Comparison of ENCODE assay signal across 8 mouse cellular contexts in genomic region chr9:108305170-108305569, GRCm38 (mm10). TPM values are rescaled to one million over a fixed set of nuclear protein-coding genes. Genes with fewer than 3 reads are reported as not detected.
DNase-seq lines count a peak whose midpoint lies in the region; ATAC-seq lines count a peak whose summit lies in the region.

No protein-coding gene starts in this region.

- peaks cover 35% of the 10 kb centered on the region for H3K4me1 ChIP-seq in kidney, embryonic 16.5 days (ENCODE audit: insufficient read depth, low read length)
- H3K4me1 ChIP-seq in embryonic facial prominence, embryonic 11.5 days (ENCODE audit: control insufficient read depth, insufficient read depth, low read length), result no peaks in the 10 kb centered on the region
- H3K4me1 ChIP-seq in liver, embryonic 15.5 days (replicated peaks), result peaks cover 62% of the 10 kb centered on the region

- no peak for DNase-seq in kidney, postnatal 36 days
- no peak for DNase-seq in embryonic facial prominence, embryonic 11.5 days (ENCODE audit: low spot score)
- peak; percentile 17 for DNase-seq in heart, postnatal 4 days
- DNase-seq in spleen, postnatal 10 days (ENCODE audit: low spot score in 2 of 2), result peak; percentile 41 to 42
- no peak for DNase-seq in T-cell, adult 2 months (ENCODE audit: low spot score)
- no peak for DNase-seq in layer of hippocampus, postnatal 14 days (ENCODE audit: low spot score in 2 of 2)

- H3K9ac ChIP-seq in kidney, embryonic 16.5 days (replicated peaks; ENCODE audit: low read length), result peak overlapping the region; percentile 81
- peak overlapping the region; percentile 73 for H3K9ac ChIP-seq in embryonic facial prominence, embryonic 11.5 days (replicated peaks; ENCODE audit: low read length)
- H3K9ac ChIP-seq in liver, embryonic 15.5 days, result peak overlapping the region; percentile 85

- peak overlapping the region; percentile 92 for H3K4me3 ChIP-seq in kidney, embryonic 16.5 days (ENCODE audit: low read length)
- H3K4me3 ChIP-seq in embryonic facial prominence, embryonic 11.5 days (ENCODE audit: low read depth, low read length), result peak overlapping the region; percentile 94
- peak overlapping the region; percentile 85 for H3K4me3 ChIP-seq in liver, embryonic 15.5 days (replicated peaks)

- no peak for ATAC-seq in kidney, embryonic 16.5 days (ENCODE audit: low FRiP score, low TSS enrichment)
- peak; percentile 11; the same call in 1 of the 2 replicates for ATAC-seq in embryonic facial prominence, embryonic 11.5 days (replicated peaks; ENCODE audit: insufficient number of reproducible peaks, low FRiP score, low TSS enrichment, low read depth)
- no peak for ATAC-seq in liver, embryonic 15.5 days (ENCODE audit: insufficient read depth)

- no peaks in the 10 kb centered on the region for H3K9me3 ChIP-seq in kidney, embryonic 16.5 days (ENCODE audit: low read length)
- no peaks in the 10 kb centered on the region for H3K9me3 ChIP-seq in embryonic facial prominence, embryonic 11.5 days (replicated peaks; ENCODE audit: control insufficient read depth, low read length)
- no peaks in the 10 kb centered on the region for H3K9me3 ChIP-seq in liver, embryonic 15.5 days (replicated peaks)

- H3K36me3 ChIP-seq in kidney, embryonic 16.5 days (ENCODE audit: insufficient read depth, low read length), result peaks cover 22% of the 10 kb centered on the region
- H3K36me3 ChIP-seq in embryonic facial prominence, embryonic 11.5 days (replicated peaks; ENCODE audit: control insufficient read depth, insufficient read depth, low read depth, low read length), result no peaks in the 10 kb centered on the region
- peaks cover 36% of the 10 kb centered on the region for H3K36me3 ChIP-seq in liver, embryonic 15.5 days (replicated peaks)

- WGBS in kidney, embryonic 16.5 days, result 0% methylated on average over 1 of the region's 1 CpGs
- 5% methylated on average over 1 of the region's 1 CpGs for WGBS in embryonic facial prominence, embryonic 11.5 days
- WGBS in liver, embryonic 15.5 days (ENCODE audit: insufficient replicate concordance), result 3% methylated on average over 1 of the region's 1 CpGs

- peak overlapping the region; percentile 100 for H3K27ac ChIP-seq in kidney, embryonic 16.5 days (ENCODE audit: low read length)
- 0 out of 2 replicates have a peak overlapping the region, but pooled peaks have one; percentile 30 for H3K27ac ChIP-seq in embryonic facial prominence, embryonic 11.5 days (replicated peaks; ENCODE audit: low read depth, low read length)
- H3K27ac ChIP-seq in liver, embryonic 15.5 days (replicated peaks), result peak overlapping the region; percentile 100

- H3K4me2 ChIP-seq in kidney, embryonic 16.5 days (replicated peaks; ENCODE audit: low read depth, low read length), result peak overlapping the region; percentile 88
- peak overlapping the region; percentile 73 for H3K4me2 ChIP-seq in embryonic facial prominence, embryonic 11.5 days (ENCODE audit: low read depth, low read length)
- peak overlapping the region; percentile 90 for H3K4me2 ChIP-seq in liver, embryonic 15.5 days

- H3K27me3 ChIP-seq in kidney, embryonic 16.5 days (ENCODE audit: insufficient read depth, low read length), result no peaks in the 10 kb centered on the region
- H3K27me3 ChIP-seq in embryonic facial prominence, embryonic 11.5 days (ENCODE audit: control insufficient read depth, insufficient read depth, low read length), result no peaks in the 10 kb centered on the region
- no peaks in the 10 kb centered on the region for H3K27me3 ChIP-seq in liver, embryonic 15.5 days

RNA-seq across cellular contexts. Expression of gene Rhoa, which starts 0.8 kb away (rescaled TPM):
- 495 and 508 TPM in 2 replicates for polyA plus RNA-seq in kidney, embryonic 16.5 days (2015; fragmentation: Nextera tagmentation; extraction: Ambion mirVana)
- polyA plus RNA-seq in embryonic facial prominence, embryonic 11.5 days (2014; fragmentation: Nextera tagmentation; extraction: Ambion mirVana), result 282 and 303 TPM in 2 replicates
- 100 to 1,000 TPM; 341 to 348 TPM for total RNA-seq in heart, postnatal 4 days (2021)
- polyA plus RNA-seq in liver, embryonic 15.5 days (2015; fragmentation: Nextera tagmentation; extraction: Ambion mirVana), result 190 and 202 TPM in 2 replicates
- total RNA-seq in layer of hippocampus, postnatal 14 days (2021), result 100 to 1,000 TPM; 189 to 198 TPM

RNA-seq across cellular contexts. Expression of gene Tcta, which starts 0.8 kb away (rescaled TPM):
- polyA plus RNA-seq in kidney, embryonic 16.5 days (2015; fragmentation: Nextera tagmentation; extraction: Ambion mirVana), result 34.9 and 38.9 TPM in 2 replicates
- polyA plus RNA-seq in embryonic facial prominence, embryonic 11.5 days (2014; fragmentation: Nextera tagmentation; extraction: Ambion mirVana), result 20.6 and 25.4 TPM in 2 replicates
- total RNA-seq in heart, postnatal 4 days (2021), result 10 to 100 TPM; 15.9 to 19.1 TPM
- 14.1 and 14.4 TPM in 2 replicates for polyA plus RNA-seq in liver, embryonic 15.5 days (2015; fragmentation: Nextera tagmentation; extraction: Ambion mirVana)
- total RNA-seq in layer of hippocampus, postnatal 14 days (2021), result 10 to 100 TPM; 45.3 to 46.8 TPM

RNA-seq across cellular contexts. Expression of gene Amt, which starts 8.5 kb away (rescaled TPM):
- 40.8 and 43.7 TPM in 2 replicates for polyA plus RNA-seq in kidney, embryonic 16.5 days (2015; fragmentation: Nextera tagmentation; extraction: Ambion mirVana)
- polyA plus RNA-seq in embryonic facial prominence, embryonic 11.5 days (2014; fragmentation: Nextera tagmentation; extraction: Ambion mirVana), result 14.6 and 16.4 TPM in 2 replicates
- total RNA-seq in heart, postnatal 4 days (2021), result 1 to 10 TPM; 3.6 to 6.0 TPM
- polyA plus RNA-seq in liver, embryonic 15.5 days (2015; fragmentation: Nextera tagmentation; extraction: Ambion mirVana), result 11.9 and 13.3 TPM in 2 replicates
- 10 to 100 TPM; 27.1 to 27.9 TPM for total RNA-seq in layer of hippocampus, postnatal 14 days (2021)

RNA-seq across cellular contexts. Expression of gene Nicn1, which starts 14.9 kb away (rescaled TPM):
- 37.2 and 45.5 TPM in 2 replicates for polyA plus RNA-seq in kidney, embryonic 16.5 days (2015; fragmentation: Nextera tagmentation; extraction: Ambion mirVana)
- polyA plus RNA-seq in embryonic facial prominence, embryonic 11.5 days (2014; fragmentation: Nextera tagmentation; extraction: Ambion mirVana), result 48.4 TPM in 2 replicates
- total RNA-seq in heart, postnatal 4 days (2021), result 10 to 100 TPM; 19.3 to 21.2 TPM
- polyA plus RNA-seq in liver, embryonic 15.5 days (2015; fragmentation: Nextera tagmentation; extraction: Ambion mirVana), result 5.8 and 6.7 TPM in 2 replicates
- 10 to 100 TPM; 85.7 to 86.1 TPM for total RNA-seq in layer of hippocampus, postnatal 14 days (2021)

RNA-seq across cellular contexts. Expression of gene Gpx1, which starts 33.5 kb away (rescaled TPM):
- polyA plus RNA-seq in kidney, embryonic 16.5 days (2015; fragmentation: Nextera tagmentation; extraction: Ambion mirVana), result 686 and 695 TPM in 2 replicates
- 888 and 899 TPM in 2 replicates for polyA plus RNA-seq in embryonic facial prominence, embryonic 11.5 days (2014; fragmentation: Nextera tagmentation; extraction: Ambion mirVana)
- total RNA-seq in heart, postnatal 4 days (2021), result 100 to 1,000 TPM; 159 to 185 TPM
- polyA plus RNA-seq in liver, embryonic 15.5 days (2015; fragmentation: Nextera tagmentation; extraction: Ambion mirVana), result 6,133 and 6,280 TPM in 2 replicates
- total RNA-seq in layer of hippocampus, postnatal 14 days (2021), result 10 to 100 TPM; 67.3 to 68.7 TPM

Comparison
In these comparisons a context has a peak if more than half of its experiments do, and no peak if none do; other contexts are left out.
1. H3K27ac ChIP-seq: peak in every context shown above with its lines; median percentile 100 in kidney, embryonic 16.5 days; 100 in liver, embryonic 15.5 days; 30 in embryonic facial prominence, embryonic 11.5 days.
2. DNase-seq: peak in heart, postnatal 4 days (single experiment) and spleen, postnatal 10 days (2 of 2); none in kidney, postnatal 36 days (0 of 2), embryonic facial prominence, embryonic 11.5 days (single experiment), T-cell, adult 2 months (single experiment) and layer of hippocampus, postnatal 14 days (0 of 2).
3. Peak in every context shown above with its lines, with median percentiles within 50 percentile points of each other: H3K4me2 ChIP-seq, H3K4me3 ChIP-seq and H3K9ac ChIP-seq.